Mouse (Mus musculus): ENCODE data around the gene Ngly1. TPM values are rescaled to one million over a fixed set of nuclear protein-coding genes. Genes with fewer than 3 reads are reported as not detected.
A peak's percentile ranks its signal among the peaks of the same experiment; 100 is the strongest.

Gene Ngly1
- polyA plus RNA-seq, 1 experiment: 21.7 TPM

DNA sequence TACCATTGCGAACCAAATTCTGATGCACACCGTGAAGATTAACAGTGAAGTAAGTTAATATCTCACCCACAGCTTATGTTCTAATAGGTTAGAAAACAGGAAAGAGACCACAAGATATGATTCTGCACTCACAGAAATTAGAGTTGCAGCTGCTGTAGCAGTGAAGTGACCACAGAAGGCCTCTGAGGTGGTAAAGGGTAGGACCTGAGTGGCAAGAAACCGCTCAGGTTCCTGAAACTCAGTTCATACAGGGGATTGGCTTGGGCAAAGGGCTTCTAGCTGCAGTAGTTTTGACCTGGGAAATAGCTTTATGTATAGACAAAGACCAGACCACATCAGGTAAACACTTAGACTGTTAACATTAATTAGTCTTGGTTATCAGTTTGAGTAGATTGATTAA is 6.7 kb downstream of the Ngly1 start:
- WGBS: 88% methylated on average over 3 of the region's 3 CpGs
- no peak for DNase-seq (ENCODE audit: low read depth, low spot score)

DNA sequence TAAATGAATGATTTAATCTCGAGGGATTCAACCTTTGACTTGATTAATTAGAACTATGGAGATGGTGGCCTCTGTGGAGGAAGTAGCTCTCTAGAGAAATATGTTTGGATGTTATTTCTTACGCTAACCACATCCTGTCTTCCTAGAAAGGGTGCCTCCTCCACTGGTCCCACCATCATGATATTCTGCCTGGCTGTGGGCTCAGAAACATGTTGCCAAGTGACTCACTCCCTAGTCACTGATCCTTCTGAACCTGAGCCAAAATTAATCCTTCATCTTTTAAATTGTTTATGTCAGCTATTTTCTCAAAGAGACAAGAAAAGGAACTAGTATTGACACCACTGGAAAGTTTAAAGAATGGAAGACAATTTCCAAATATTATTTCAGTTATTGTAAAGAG is 7.1 kb downstream of the Ngly1 start:
- WGBS: 60% methylated on average over 2 of the region's 2 CpGs
- no peak for DNase-seq (ENCODE audit: low read depth, low spot score)

DNA sequence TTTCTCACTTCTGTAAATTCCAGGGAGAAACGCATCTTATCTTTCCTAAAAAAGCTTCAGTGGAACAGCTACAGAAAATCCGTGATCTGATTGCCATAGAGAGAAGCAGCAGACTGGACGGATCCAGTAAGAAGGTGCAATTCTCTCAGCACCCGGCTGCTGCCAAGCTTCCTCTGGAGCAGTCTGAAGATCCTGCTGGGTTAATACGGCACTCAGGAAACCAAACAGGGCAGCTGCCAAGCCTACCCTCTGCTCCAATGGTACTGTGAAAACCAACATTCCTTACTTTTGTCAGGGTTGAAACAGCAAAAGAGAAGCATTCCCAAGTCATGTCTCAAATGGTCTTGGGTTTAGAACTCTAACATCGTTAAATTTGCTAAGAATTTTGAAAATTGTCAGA is 11.5 kb downstream of the Ngly1 start:
- 82% methylated on average over 6 of the region's 6 CpGs for WGBS
- no peak for DNase-seq (ENCODE audit: low read depth, low spot score)

DNA sequence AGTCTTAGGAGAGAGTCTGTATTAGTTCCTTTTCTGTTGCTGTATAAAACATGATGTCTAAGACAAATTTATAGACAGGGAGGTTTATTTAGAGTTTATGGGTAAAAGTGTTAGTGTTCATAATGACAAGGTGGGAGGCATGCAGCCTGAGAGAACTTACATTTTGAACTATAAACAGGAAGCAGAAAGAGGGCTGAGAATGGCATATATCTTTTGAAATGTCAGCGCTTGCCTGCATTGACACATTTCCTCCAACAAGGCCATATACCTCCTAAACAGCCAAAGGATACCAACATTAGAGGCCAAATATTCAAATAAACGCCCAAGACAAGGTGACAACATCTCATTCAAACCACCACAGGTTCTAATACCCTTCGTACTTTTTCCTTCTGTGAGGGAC is 12.8 kb downstream of the Ngly1 start:
- no peak for DNase-seq (ENCODE audit: low read depth, low spot score)
- 84% methylated on average over 3 of the region's 3 CpGs for WGBS

DNA sequence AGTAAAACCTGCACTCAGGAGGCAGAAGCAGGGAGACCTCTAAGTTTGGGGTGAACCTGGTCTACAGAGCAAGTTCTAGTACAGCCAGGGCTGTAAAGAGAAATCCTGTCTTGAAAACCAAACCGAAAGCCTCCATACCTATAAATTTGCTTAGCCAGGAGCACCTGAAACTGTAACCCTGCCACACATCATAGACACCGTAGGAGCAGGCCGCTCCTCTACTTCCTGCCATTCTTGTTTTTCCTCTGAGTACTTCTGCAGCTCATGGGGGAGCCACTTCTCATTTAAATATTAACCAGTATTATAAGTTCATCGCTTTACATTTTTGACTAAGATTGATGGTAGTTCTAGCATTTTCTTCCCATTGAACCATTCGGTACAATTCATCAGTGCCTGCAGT is 17.9 kb downstream of the Ngly1 start:
- no peak for DNase-seq (ENCODE audit: low read depth, low spot score)
- 57% methylated on average over 5 of the region's 5 CpGs for WGBS

DNA sequence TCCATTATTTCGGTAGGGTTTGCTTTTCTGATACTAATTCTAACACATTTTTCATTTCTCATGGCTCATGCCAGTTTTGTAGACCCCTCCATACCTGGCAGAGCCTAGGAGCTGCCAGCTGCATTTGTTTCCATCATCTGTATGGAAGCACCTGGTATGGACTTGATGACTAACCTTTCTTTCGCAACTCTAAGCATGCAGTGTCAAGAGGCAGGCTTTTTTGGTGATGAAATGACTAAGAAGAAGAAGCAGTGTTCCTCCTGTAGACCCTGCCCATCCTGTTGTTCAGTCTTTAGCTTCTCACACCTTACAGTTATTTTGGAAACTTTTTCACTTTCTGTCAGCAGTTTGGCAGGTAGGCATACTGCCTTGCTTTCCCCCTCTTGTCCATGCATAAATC is 20.7 kb downstream of the Ngly1 start:
- no peak for DNase-seq (ENCODE audit: low read depth, low spot score)
- WGBS: 94% methylated on average over 2 of the region's 2 CpGs

DNA sequence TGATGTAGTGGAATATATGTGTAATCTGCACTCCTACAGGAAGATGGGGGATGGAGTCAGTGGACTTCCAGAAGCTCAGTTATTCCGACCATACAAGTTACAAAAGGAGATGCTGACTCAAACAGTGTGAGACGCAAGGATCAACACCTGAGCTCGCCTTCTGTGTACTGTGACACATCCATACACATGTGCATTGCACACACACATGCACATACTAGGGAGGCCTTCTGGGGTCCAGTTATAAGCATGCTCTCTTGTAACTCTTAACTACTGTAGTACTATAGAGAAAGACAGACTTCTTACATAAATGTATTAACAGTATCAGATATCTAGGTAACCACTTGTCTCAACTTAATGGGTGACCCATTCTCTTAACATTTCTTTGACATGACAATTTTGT is 24.6 kb downstream of the Ngly1 start:
- no peak for DNase-seq (ENCODE audit: low read depth, low spot score)
- WGBS: 89% methylated on average over 3 of the region's 3 CpGs

DNA sequence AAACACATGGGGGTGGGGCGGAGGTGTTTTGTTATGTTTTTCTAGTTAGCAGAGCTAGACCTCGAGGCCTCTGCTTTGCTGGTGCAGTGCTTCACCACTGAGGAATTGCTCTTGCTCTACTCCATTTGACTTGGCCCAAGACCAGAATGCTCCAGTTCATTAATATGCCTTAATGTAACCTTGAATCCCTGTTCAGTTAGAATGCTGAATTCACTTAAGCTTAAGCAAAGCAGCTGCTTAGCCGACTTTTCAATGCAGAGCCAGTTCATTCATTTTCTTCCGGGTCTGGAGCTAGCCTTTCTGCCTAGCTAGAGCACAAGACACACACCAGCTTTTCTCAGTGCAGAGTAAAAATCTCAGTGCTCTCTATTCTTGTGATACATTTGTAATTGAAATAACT is 30.1 kb downstream of the Ngly1 start:
- no peak for DNase-seq (ENCODE audit: low read depth, low spot score)
- WGBS: 70% methylated on average over 4 of the region's 4 CpGs

DNA sequence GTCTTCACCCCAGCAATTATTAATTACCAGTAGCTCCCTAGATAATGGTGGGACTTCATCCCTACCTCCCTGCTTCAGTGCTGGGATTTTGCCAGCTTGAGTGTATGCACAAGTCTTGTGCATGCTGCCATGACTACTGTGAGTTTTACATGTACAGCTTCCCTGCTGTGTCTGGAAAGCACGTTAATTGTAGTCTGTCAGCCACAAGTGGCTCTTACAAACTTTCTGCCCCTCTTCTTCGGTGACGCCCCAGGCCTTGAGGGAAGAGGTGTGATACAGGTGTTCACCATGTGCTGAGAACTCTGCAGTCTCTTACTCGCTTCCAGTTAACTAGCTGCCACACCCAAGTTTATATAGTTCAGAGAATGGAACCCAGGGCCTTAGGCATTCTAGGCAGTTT is 34.9 kb downstream of the Ngly1 start:
- DNase-seq (ENCODE audit: low read depth, low spot score): no peak
- 86% methylated on average over 4 of the region's 4 CpGs for WGBS

DNA sequence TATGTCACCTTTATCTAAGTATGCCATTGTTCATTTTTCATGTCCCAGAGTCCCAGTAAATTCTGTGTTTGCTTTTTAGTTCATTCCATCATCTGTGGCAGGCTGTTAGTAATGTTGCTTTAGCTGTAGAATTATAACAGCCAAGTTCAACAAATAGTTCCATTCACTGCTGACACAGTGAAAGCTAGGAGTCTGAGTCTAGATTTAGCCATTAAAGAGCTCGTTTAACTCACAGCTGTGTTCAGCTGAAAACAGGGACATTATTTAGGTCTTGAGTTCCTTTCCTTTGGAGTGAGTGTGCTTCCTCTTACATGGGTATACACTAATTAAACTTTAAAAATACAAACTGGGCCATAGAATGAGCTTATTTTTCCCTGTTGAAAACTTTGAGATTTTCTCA is 43.3 kb downstream of the Ngly1 start:
- no peak for DNase-seq (ENCODE audit: low read depth, low spot score)
- 11% methylated on average over 1 of the region's 1 CpGs for WGBS

DNA sequence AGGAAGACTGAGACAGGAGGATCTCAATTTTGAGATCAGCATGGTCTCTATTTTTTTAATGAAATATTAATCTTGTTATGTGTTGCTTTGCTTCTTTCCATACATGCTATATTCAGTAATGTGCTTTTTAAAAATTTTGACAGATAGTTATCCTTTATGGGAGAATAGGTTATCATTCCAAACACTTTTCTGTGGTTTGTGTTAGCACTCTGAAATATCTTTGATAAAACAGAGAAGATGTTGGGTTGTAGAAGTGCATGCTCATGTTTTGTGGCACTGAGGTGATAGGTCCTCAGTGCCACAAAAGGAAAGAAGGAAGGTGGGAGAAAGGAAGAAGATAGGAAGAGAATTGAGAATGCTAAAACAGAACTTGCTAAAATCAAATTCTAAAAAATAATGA is 43.9 kb downstream of the Ngly1 start:
- no peak for DNase-seq (ENCODE audit: low read depth, low spot score)

DNA sequence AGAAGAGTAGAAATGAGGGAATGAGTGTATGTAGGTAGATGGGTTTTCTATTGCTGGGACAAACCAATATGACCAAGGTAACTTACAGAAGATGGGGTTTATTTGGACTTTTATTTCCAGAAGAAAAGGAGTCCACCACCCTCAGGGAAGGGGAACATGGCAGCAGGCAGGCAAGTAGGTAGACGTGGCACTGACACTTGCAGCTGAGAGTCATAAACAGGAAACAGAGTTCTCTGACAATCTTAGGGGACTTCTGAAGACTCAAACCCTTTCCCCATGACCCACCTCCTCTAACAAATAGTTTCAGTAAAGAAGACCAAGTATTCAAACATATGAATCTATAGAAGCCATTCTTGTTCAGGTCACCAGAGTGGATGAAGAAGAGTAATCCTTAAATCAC is 44.8 kb downstream of the Ngly1 start:
- 100% methylated on average over 1 of the region's 1 CpGs for WGBS
- DNase-seq (ENCODE audit: low read depth, low spot score): no peak

DNA sequence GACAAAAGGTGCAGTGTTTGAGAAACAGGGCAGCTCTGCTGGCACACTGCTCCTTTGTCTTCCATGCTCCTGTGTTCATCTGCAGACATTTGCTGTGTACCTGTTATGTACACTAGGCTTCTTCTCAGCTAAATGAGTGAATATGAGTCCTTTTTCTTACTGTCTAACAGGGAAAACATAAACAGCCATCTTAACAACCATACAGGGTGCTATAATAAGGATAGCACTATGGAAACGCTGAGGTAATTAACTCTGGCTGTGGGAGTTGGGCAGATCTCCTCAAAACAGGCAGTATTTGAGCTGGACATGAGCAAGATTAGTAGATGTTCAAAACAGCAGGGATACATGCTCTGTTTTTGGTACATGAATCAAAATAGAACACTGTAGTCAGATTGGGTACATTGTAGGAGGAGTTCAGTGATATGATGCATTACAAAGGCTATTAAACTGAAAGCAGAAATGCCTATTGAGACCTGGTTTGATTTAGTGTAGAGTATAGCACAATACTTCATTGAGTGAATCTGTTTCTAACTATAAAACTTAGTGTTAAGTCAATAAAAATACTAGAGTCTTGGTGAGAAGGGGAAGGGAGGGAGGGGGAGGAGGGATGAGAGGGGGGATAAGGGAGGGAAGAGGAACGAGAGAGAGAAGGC is 47.9 kb downstream of the Ngly1 start:
- 60% methylated on average over 2 of the region's 2 CpGs for WGBS
- DNase-seq (ENCODE audit: low read depth, low spot score): no peak

DNA sequence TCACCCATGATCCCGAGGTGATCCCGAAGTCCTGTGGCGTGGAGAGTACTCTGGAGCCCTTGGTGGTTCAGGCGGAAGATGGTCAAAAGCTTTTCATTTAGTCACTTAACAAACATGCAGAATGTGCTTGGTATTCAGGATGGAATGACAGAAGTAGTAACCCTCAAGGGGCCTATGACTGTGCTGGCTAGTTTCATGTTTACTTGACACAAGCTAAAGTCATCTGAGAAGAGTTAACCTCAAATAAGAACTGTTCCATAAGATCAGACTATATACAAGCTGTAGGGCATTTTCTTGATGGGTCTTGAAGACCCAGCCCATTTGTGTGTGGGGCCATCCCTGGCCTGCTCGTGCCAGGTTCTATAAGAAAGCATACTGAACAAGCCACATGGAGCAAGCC is 52.7 kb downstream of the Ngly1 start:
- DNase-seq (ENCODE audit: low read depth, low spot score): no peak

DNA sequence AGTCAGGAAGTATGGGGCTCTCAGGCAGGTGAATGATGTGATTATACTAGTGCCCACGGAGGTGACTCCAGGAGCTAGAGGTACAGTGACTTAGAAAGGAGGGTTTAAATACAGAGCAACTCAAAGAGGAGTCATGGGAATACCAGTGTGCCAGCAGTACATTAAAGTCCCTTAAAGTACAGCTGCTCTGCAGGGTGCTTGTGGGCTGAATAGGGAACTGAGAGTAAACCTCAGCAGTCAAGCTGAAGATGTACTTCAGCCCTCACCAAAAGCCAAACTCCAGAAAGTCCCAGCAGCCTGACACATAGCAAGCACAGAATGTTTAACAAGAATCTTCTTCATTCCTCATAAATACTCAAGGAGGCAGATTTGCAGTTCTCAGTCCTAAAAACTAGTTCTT is 53.6 kb downstream of the Ngly1 start:
- no peak for DNase-seq (ENCODE audit: low read depth, low spot score)
- WGBS: 55% methylated on average over 1 of the region's 1 CpGs

More for the DNA sequence above, 52.7 kb downstream of the Ngly1 start:
- 95% methylated on average over 5 of the region's 5 CpGs for WGBS

DNA sequence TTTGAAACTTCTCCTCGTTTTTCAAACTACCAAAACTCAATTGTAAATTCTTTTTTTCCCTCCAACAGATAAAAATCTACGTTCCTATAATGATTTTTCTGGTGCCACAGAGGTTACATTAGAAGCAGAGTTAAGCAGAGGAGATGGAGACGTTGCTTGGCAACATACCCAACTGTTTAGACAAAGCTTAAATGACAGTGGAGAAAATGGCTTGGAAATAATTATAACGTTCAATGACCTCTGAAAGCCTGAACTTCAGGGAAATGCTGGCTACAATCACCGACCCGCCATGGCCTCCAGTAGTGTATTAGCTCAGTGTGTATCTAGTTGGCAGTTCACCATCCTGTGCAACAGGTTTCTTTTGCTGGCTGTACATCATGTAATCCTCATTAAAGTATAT is 61.7 kb downstream of the Ngly1 start:
- DNase-seq (ENCODE audit: low read depth, low spot score): no peak
- WGBS: 60% methylated on average over 6 of the region's 6 CpGs

DNA sequence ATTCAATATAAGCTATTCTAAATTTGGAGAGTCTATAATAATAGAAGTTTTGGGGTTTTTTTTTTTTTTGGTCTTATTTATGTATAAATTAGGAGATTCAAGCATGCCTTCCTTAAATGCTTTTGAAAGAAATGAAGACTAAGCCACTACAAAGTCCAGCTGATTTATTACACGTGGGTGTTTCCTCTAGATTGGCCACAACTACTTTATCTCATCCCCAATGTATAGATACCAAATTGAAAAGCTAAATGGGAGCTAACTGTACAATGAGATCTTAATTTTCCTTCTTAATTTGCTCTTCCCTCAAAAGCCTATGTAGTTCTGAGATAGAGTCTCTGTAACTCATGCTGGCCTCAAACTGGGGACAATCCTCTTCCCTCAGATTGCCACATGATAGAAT is 63.5 kb downstream of the Ngly1 start:
- WGBS: 37% methylated on average over 1 of the region's 1 CpGs
- no peak for DNase-seq (ENCODE audit: low read depth, low spot score)

DNA sequence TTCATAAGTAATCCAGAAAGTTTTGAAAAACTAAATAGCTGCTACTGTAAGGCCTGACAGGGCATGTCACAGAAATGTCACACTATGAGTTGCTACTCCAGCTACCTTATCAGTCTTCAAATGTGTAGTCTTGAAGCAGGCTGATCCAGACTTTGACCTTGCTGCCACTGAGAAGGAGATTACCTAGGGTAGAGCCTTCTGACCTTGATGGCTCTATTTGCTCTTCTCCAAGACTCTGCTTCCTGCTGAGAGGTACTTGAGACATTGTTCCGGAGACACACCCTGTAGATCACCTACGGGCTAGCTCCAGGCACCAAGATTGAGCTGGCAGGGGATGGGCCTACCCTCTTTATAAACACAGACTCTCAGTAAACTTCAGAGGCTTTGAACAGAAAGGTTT is 64.0 kb downstream of the Ngly1 start:
- peak; percentile 36 for DNase-seq (ENCODE audit: low read depth, low spot score)
- WGBS: 43% methylated on average over 2 of the region's 2 CpGs

DNA sequence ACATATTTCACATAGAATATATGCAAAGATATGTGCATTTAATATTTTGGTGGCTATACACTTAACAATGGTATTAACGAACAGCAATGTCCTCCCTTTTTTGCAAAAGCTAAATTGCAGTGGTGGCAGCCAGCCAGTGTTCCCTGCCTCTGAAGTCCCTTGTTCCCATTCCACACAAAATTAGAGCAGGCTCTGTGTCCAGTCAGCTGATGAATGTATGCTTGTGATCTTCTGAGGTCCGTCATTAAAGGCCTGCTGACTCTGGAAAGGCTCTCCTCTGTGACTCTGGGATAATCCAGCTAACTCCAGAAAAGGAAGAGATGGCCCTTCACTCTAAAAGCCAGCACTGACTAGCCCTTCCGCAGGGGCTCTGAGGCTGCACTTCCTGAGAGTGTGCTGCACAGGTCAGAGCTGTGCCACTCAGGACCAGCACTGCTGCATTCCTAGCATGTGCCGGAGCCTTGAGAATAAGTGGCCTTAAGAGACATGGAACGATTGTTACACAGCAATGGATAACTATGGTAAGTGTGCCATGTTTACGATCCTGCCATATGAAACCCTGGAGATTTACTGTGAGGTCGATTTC is 64.9 kb downstream of the Ngly1 start:
- no peak for DNase-seq (ENCODE audit: low read depth, low spot score)
- 54% methylated on average over 7 of the region's 7 CpGs for WGBS

DNA sequence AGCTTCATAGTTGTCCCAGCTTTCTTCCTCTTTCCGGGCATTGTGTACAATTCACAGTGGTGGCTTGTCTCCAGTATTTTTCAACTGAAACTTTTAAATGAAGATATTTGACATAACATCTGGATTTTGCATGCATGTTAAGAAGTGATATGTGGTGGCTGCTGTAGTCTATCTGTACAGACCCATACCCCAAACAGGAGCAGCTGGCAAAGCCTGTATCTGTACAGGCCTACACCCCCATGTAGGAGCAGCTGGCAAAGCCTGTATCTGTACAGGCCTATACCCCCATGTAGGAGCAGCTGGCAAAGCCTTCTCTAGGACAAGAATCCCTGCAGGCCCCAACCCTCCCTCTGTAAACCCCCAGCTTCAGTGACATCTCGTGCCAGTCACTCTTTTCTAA is 65.8 kb downstream of the Ngly1 start:
- DNase-seq (ENCODE audit: low read depth, low spot score): no peak

DNA sequence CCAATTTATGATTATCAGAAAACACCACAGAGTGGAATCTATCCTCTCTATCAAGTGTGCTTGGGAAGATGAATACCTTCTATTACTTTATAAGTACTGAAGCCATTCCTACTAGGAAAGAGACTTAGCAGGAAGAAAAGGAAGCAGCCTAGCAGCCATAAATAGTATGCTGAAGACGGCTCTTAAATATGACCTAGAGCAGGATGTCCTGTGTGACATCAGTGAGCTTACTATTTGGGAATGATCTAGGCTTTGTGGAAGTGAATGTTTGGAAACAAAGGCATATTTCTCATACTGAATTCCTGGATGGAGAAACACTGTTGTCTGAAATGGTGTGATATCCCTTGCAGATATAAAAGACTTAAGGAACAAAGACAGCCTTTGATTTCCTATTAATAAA is 67.6 kb downstream of the Ngly1 start:
- no peak for DNase-seq (ENCODE audit: low read depth, low spot score)

More for the DNA sequence above, 65.8 kb downstream of the Ngly1 start:
- 81% methylated on average over 2 of the region's 2 CpGs for WGBS

DNA sequence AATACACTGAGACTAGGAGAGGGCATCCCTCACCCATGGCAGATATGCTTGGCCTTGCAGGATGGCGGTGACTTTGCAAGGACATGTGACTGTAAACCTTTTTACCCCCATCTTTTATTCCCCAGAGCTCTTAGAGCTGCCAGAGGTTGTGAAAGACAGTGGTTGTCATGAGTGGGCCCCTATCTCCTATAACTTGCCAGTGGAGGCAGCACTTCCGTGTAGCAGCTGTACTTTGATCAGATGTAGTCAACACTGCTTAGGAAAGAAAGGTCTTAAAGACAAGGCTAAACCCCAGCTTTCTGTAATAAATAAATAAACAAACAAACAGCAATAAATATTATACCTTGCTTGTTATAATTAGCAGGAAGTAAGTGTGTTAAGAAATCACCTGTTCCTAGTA is 70.7 kb downstream of the Ngly1 start:
- no peak for DNase-seq (ENCODE audit: low read depth, low spot score)
- 39% methylated on average over 2 of the region's 2 CpGs for WGBS

More for the DNA sequence above, 67.6 kb downstream of the Ngly1 start:
- 39% methylated on average over 1 of the region's 1 CpGs for WGBS

Measured in large intestine, adult 2 months (tissue).